Mouse (Mus musculus) ES-CJ7 (cell line): ENCODE results near the gene Ifitm2.

Experiments
- DNase-seq: peaks from one replicate; pipeline ENCODE4 v3.0.0; 2011; ENCODE audit warnings: low read depth, low spot score

Ifitm2 gene

GRCm38 (mm10) chr7:140968710-140969109 lies 12.9 kb upstream of the Ifitm2 start:
- peak; percentile 56 for DNase-seq

DNA sequence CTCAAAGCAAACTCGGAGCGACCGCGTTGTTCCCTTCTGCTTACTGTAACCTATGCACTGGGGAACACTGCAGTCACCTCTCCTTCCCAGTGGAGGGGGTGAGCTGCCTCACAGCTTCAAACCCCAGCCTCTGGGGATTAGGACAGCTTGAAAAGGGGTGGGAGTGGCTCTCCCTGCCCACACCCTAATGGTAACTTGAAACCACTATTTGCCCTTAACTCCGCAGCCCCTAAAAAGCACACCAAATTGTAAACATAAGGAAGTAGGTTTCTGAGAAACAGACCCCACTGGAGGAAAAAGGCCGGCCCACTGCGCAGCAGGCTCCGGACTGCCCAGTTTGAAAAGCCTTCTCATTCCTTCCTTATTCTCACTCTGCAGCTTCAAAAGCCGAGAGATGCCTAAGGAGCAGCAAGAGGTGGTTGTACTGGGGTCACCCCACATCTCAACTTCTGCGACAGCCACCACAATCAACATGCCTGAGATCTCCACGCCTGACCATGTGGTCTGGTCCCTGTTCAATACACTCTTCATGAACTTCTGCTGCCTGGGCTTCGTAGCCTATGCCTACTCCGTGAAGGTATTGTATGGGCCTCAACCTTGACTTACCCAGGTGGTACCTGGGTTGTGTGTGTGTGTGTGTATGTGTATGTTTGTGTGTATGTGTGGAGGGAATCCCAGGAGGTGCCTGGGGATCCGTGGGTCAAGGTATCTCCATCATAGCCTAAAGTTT lies 12.2 kb upstream of the Ifitm2 start:
- DNase-seq, result peak; percentile 92

DNA sequence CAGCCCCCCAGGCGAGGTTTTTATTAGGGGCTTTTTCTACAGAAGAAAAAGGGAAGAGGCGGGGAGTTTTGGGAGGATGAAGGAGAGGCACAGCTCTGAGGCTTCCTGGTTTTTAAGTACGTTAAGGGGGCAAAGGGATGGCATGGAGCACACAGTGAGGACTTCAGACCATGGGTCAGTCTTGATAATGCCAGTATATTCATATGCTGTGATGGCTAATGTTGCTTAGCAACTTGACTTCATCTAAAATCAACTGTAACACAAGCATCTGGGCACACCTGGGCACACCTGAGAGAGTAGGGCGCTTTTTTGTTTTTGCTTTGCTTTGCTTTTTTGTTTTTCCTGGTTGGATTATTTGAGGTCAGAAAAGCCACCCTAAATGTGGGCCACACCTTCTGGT lies 11.1 kb upstream of the Ifitm2 start, which contains the start of gene Ifitm1:
TSS of gene Ifitm1 (plus strand) at position 301 of the 400 bp plus-strand sequence.
- no peak for DNase-seq

- DNase-seq, result peak; percentile 85
Observed at GRCm38 (mm10) chr7:140962733-140963132, 6.9 kb upstream of the Ifitm2 start.

GRCm38 (mm10) chr7:140961416-140961815 lies 5.6 kb upstream of the Ifitm2 start:
- DNase-seq, result no peak

DNA sequence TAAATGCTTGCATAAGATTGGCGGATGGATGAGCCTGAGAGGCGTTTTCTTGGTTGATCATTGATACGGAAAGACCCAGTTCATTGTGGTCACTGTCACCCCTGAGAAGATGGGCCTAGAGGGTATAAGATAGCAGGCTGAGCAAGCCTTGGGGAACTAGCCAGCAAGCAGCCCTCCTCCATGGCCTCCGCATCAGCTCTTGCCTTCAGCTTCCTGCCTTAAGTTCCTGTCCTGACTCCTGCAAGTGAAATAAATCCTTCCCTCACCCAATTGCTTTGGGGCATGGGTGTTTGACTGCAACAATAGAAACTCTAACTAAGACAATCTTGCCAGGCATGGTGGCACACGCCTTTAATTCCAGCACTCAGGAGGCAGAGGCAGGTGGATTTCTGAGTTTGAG lies 4.2 kb upstream of the Ifitm2 start:
- DNase-seq, result peak; percentile 81

- peak; percentile 96 for DNase-seq
Observed at GRCm38 (mm10) chr7:140959181-140959901, 3.6 kb upstream of the Ifitm2 start.

DNA sequence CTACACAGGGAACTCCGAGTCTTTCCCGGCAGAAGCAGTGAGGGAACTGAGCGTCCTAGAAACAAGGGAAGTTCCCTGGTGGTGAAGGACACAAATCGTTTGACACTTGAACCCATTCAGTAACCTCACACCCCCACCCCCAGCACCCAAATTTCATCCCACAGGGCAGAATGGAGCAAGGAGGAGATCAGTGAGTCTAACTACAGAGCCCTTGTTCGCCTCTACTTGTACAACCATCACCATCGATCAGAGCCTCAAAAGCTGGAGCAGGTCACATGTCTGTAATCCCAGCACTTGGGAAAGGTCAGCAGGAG lies 726 bp upstream of the Ifitm2 start:
- peak; percentile 52 for DNase-seq

DNA sequence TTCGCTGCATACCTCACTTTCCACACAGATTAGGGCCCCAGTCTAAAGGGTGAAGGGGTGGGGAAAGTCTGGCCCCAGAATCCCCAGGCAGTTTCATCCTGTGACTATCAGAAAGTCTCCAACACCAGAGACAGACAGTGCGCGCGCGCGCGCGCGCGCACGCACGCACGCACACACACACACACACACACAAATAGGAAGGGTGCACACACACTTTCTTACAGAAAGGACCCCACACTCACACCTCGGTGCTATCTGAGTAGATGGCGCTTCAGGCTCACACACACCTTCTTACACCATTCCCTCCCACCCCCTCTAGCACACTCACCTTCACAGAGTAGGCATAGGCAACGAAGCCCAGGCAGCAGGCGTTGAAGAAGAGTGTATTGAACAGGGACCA lies 445 bp downstream of the Ifitm2 start:
- no peak for DNase-seq

DNA sequence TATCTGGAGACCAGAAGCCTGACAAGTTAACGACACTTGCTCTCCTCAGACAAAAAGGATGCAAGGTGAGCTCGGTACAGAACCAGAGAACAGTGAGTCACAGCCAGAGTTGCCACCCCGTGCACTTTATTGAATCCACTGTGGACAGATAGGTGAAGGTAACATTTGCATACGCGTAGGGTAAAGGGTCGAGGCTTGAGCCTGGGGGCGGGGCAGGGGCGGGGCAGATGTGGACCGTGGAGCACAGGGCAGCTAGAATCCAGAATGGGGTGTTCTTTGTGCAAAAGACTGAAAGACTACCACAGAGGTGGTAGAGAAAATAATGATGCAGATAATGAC lies 1.1 kb downstream of the Ifitm2 start:
- no peak for DNase-seq

DNA sequence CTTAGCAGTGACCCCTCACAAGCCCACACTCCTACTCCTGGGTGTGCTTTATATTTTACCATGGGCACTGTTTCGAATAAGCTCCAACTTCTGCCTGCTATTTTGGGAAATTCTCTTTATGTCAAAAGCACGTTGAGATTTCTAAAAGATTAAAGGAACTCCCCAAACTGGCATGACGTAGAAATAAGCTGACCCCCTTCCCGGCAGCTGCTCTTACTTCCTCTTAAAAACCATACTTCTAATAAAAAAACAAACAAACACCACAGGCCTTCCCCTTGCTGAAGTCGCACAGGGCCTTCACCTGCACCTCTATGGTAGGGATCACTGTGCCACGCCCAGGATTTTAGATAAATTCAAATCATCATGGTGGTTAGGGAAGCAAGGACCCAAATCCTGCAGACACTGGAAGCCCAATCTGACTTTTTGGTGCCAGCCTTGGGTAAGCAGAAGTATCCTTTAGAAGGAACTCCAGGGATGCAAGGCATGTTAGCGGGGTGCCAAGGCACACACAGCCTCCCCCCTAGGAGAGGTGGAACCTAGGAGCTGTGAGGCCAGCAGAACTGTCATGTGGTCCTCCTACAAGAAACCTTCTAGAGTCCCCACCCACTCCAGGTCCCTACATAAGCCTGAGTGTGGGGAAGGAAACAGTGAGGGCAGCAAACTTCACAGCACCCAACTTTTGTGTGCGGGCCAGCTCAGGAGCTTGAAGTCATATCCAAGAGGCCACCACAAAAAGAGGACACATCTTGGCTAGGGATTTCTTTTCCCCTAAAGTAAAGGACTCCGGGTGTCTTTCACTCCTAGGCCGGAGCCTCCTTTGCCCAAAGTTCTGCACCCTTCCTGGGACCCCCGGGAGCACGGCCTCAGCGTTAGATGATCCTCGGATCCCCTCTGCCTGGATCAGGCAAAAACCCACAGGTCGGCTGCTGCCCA lies 1.7 kb downstream of the Ifitm2 start:
- no peak for DNase-seq

GRCm38 (mm10) chr7:140953133-140953532 lies 2.7 kb downstream of the Ifitm2 start:
- DNase-seq, result no peak

- no peak for DNase-seq
Observed at GRCm38 (mm10) chr7:140952441-140952840, 3.3 kb downstream of the Ifitm2 start.

DNA sequence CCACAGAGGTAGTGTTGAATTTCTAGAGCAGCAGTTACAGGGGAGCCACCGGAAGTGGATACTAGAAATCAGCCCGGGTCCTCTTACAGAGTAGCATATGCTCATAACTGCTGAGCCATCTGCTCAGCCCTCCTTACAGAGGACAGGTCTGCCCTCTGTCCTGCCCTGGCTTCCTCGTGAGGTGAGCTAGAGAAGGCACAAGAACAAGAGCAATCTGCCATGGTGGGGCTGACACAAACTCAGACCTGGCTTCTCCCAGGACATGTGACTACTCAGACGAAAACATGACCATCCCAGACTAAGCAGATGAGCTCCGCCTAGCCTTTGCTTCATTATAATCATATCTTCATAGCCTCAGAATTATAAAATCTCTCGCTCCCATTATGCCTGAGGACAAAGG lies 4.0 kb downstream of the Ifitm2 start:
- no peak for DNase-seq

- no peak for DNase-seq
Observed at GRCm38 (mm10) chr7:140951051-140951450, 4.7 kb downstream of the Ifitm2 start.

DNA sequence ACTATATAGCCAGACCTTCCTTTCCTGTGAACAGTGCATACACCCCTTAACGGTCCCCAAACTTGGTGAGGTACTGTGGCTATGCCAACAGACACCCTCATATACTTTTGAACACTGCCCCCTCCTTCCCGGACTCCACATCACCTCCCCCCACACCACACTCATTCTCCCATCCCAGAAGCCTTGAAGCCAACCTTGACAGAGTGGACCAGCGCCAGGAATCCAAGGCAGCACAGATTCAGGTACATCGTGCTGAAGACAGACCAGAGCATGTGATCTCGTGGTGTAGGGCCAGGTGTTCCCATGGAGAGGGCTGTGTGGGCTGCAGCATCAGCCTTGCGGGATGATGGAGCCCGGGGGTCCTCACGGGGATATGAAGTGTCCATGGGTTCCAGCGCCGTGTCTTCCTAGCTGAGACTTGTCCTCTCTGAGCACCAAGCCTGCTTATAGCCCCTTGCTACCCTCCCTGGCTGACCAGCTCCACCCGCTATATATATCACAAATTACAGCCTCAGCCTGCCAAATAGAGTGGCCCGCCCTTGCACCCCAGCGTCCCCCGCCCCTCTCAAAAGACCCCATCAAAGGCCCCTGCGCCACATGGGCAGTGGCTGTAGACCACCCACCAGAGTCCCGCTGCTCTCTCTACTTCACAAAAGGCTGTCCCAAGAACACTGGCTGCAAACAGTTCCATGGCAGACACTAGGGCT lies 5.8 kb downstream of the Ifitm2 start, which contains the start of gene Ifitm5:
TSS of gene Ifitm5 (minus strand) at position 468 of the 707 bp plus-strand sequence.
- DNase-seq, result no peak

DNA sequence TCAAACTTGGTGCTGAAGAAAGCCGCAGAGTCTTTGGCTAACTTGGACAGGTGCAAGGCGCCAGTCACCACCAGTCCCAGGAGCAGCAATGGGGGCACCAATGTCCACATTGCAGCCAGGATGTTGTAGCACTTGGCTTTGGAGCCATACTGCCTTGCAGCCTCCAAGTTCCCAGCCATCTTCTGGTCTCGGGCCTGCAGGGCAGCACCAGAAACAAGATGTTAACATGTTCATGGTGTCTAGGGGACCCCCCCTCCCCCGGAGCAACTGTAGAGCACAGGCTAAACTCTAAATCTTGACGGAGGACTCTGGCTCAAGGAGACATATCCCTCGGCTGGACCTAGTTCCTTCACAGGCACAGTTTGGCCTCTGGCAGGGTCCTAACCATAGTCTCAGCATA lies 6.5 kb downstream of the Ifitm2 start:
- DNase-seq, result no peak

- DNase-seq, result no peak
Observed at GRCm38 (mm10) chr7:140948161-140948560, 7.6 kb downstream of the Ifitm2 start.

DNA sequence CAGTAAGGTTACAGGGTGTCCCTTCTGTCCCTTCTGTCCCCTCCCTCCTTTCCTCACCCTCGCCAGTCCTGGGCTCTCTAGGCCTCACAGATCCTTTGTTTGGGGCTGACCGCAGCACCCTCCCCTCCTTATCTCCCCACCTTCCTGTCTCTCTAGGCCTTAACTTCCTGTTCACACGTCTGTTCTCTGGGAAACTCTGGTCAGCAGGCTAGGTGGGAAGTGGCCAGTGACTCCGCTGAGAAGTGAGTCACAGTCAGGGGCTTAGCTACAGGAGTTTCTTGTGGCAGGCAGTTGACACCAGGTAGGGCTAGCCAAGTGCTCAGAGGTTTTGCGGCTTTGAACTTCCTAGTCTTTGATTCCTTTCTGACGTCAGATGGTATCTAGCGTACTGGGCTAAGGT lies 8.8 kb downstream of the Ifitm2 start:
- no peak for DNase-seq

DNA sequence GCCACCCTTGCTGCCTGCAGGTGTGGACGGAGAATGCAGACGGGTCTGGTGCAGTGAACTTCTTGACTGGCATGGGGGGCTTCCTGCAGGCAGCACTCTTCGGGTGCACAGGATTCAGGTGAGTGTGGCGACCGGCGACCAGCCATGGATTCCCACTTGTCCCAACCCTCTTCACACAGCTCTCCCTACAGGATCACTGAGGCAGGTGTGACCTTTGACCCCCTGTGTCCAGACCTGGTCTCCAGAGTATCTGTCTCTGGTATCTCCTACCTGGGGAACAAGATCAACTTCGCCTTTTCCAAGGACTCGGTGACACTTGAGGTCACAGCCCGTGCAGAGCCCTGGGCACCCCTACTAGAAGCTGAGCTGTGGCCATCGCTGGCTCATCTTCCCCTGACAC lies 9.5 kb downstream of the Ifitm2 start:
- no peak for DNase-seq

- DNase-seq, result no peak
Observed at GRCm38 (mm10) chr7:140945247-140945646, 10.5 kb downstream of the Ifitm2 start.

DNA sequence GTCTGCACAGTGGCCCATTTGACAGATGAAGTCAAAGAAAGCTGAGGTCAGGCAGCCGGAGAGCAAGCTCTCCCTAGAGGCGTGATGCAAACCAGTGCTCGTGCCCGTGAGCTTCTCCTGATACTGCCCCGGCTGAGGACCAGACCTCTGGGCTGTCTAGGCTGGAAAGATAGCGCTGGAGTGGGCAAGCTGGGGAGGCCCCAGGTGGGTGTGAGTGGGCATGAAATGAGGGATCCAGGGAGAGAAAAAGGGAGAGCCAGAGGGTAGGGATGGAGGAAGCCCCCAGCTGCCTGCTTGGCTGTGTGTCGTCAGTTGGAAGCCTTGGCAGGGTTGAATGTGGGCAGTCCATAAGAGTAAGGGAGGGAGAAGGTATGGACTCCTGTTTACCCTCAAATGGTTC lies 11.6 kb downstream of the Ifitm2 start:
- no peak for DNase-seq
